Comparison of ENCODE assay signal across 26 mouse cellular contexts in the genomic region with DNA sequence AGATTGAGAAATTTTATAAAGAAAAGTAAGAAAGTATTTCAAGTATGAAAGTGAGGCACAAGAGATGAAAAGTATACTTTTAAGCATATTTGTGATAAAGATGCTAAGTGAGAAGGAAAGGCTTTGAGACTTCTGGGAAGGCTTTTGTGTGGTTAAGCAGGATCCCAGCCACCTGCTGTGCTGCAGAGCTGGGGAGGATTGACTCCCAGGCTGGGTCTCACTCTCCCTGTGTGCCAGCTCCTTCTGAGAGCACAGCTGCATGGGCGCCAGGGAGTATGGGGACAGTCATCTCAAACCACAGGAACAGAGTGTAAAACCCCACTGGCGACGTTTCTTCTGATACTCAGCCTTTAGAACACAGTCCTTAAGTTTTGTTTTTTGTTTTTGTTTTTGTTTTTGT. TPM values are rescaled to one million over a fixed set of nuclear protein-coding genes. Genes with fewer than 3 reads are reported as not detected.
"Had no signal": no experiment of that assay in that cellular context is flagged by ENCODE, and none has a peak within 500 bp of the region (broad histone marks: within the 10 kb centered on the region; RNA-seq: fewer than 3 reads in every experiment).

No protein-coding gene starts in this region.

- H3K4me2 ChIP-seq: limb, embryonic 13.5 days; liver, embryonic 13.5 days; midbrain, embryonic 13.5 days; stomach, embryonic 15.5 days had no signal

- ATAC-seq: midbrain, embryonic 13.5 days had no signal

- H3K9me3 ChIP-seq: limb, embryonic 10.5 days; limb, embryonic 13.5 days; liver, embryonic 13.5 days; midbrain, embryonic 13.5 days; stomach, embryonic 15.5 days had no signal

- DNase-seq: kidney, adult 18-20 months; kidney, adult 9 months; kidney, postnatal 14 days; layer of hippocampus, adult 9-11 months; liver, embryonic 13.5 days; lung, adult 2 months; right cerebral cortex, postnatal 14 days; spleen, adult 18-20 months had no signal

- H3K4me1 ChIP-seq: limb, embryonic 10.5 days; limb, embryonic 13.5 days; liver, embryonic 13.5 days; midbrain, embryonic 13.5 days; stomach, embryonic 15.5 days had no signal

- H3K27me3 ChIP-seq: limb, embryonic 13.5 days; liver, embryonic 13.5 days; midbrain, embryonic 13.5 days; stomach, embryonic 15.5 days had no signal

- H3K4me3 ChIP-seq: layer of hippocampus, adult 2 months; limb, embryonic 10.5 days; limb, embryonic 13.5 days; liver, embryonic 13.5 days; midbrain, embryonic 13.5 days; stomach, embryonic 15.5 days had no signal

- H3K9ac ChIP-seq: limb, embryonic 13.5 days; liver, embryonic 13.5 days; midbrain, embryonic 13.5 days; stomach, embryonic 15.5 days had no signal

- H3K36me3 ChIP-seq: limb, embryonic 10.5 days; limb, embryonic 13.5 days; liver, embryonic 13.5 days; midbrain, embryonic 13.5 days; stomach, embryonic 15.5 days had no signal

- H3K27ac ChIP-seq: layer of hippocampus, adult 2 months; limb, embryonic 10.5 days; limb, embryonic 13.5 days; liver, embryonic 13.5 days; macrophage; midbrain, embryonic 13.5 days; stomach, embryonic 15.5 days had no signal

RNA-seq across cellular contexts. Expression of a gene that starts 3.3 kb away (rescaled TPM):
- total RNA-seq: layer of hippocampus, adult 2 months; layer of hippocampus, postnatal 25 days; left cerebral cortex, adult 18-20 months; left cerebral cortex, postnatal 25 days; liver, adult 2 months; megakaryocyte, adult 5-6 weeks; midbrain, postnatal 0 days had no signal
- polyA plus RNA-seq: kidney, embryonic 16.5 days; large intestine, adult 2 months; limb, embryonic 10.5 days; limb, embryonic 13.5 days; liver, adult 2 months; liver, embryonic 13.5 days; liver, embryonic 16.5 days; lung, adult 2 months; lung, embryonic 16.5 days; macrophage; midbrain, embryonic 13.5 days; midbrain, postnatal 0 days; neural tube, embryonic 11.5 days; neural tube, embryonic 14.5 days; stomach, embryonic 15.5 days had no signal
